ENCODE assay signal across 13 mouse cellular contexts in genomic region chr2:3089274-3089673, GRCm38 (mm10). TPM values are rescaled to one million over a fixed set of nuclear protein-coding genes. Genes with fewer than 3 reads are reported as not detected.
DNase-seq lines count a peak whose midpoint lies in the region; ATAC-seq and TF ChIP-seq lines count a peak whose summit lies in the region.
"Had no signal": no experiment of that assay in that cellular context is flagged by ENCODE, and none has a peak within 500 bp of the region (broad histone marks: within the 10 kb centered on the region; RNA-seq: fewer than 3 reads in every experiment).

No protein-coding gene starts in this region.

- DNase-seq in cerebellum, adult 8-10 months = peak; percentile 5
- no peak for DNase-seq in cerebellum, postnatal 4 days (ENCODE audit: low spot score in 2 of 2)
- peak; percentile 9 for DNase-seq in 3T3-L1 (ENCODE audit: low read depth, low spot score)
- peak; percentile 40 to 51 for DNase-seq in cerebellum, postnatal 14 days
- no peak for DNase-seq in ovary, postnatal 36 days (ENCODE audit: low spot score)
- DNase-seq: adrenal gland, postnatal 25 days; gastrocnemius, postnatal 25 days had no signal

- ATAC-seq in intestine, postnatal 0 days = no peak
- no peak for ATAC-seq in intestine, embryonic 15.5 days
- ATAC-seq in forebrain, embryonic 16.5 days = no peak
- ATAC-seq: intestine, embryonic 16.5 days; midbrain, embryonic 16.5 days had no signal

- no peak overlapping the region for H3K9ac ChIP-seq in intestine, postnatal 0 days (ENCODE audit: low read depth, low read length)
- no peak overlapping the region for H3K9ac ChIP-seq in intestine, embryonic 15.5 days
- no peak overlapping the region for H3K9ac ChIP-seq in forebrain, embryonic 16.5 days (replicated peaks; ENCODE audit: low read depth, low read length)
- H3K9ac ChIP-seq: embryonic facial prominence, embryonic 15.5 days had no signal

- no peaks in the 10 kb centered on the region for H3K9me3 ChIP-seq in intestine, postnatal 0 days (ENCODE audit: control insufficient read depth)
- H3K9me3 ChIP-seq in intestine, embryonic 15.5 days = no peaks in the 10 kb centered on the region
- no peaks in the 10 kb centered on the region for H3K9me3 ChIP-seq in forebrain, embryonic 16.5 days (ENCODE audit: control insufficient read depth, low read length)
- H3K9me3 ChIP-seq: embryonic facial prominence, embryonic 15.5 days had no signal

- H3K36me3 ChIP-seq in intestine, postnatal 0 days (ENCODE audit: control insufficient read depth, insufficient read depth) = no peaks in the 10 kb centered on the region
- no peaks in the 10 kb centered on the region for H3K36me3 ChIP-seq in intestine, embryonic 15.5 days
- no peaks in the 10 kb centered on the region for H3K36me3 ChIP-seq in forebrain, embryonic 16.5 days (ENCODE audit: control insufficient read depth, insufficient read depth)
- H3K36me3 ChIP-seq: embryonic facial prominence, embryonic 15.5 days had no signal

- no peak overlapping the region for H3K27ac ChIP-seq in intestine, postnatal 0 days (ENCODE audit: low read depth, low read length)
- H3K27ac ChIP-seq in intestine, embryonic 15.5 days = no peak overlapping the region
- no peak overlapping the region for H3K27ac ChIP-seq in forebrain, embryonic 16.5 days (ENCODE audit: low read length)
- H3K27ac ChIP-seq: embryonic facial prominence, embryonic 15.5 days had no signal

- no peaks in the 10 kb centered on the region for H3K4me1 ChIP-seq in intestine, postnatal 0 days (replicated peaks; ENCODE audit: control insufficient read depth, insufficient read depth, low read length)
- H3K4me1 ChIP-seq in intestine, embryonic 15.5 days (replicated peaks) = no peaks in the 10 kb centered on the region
- no peaks in the 10 kb centered on the region for H3K4me1 ChIP-seq in forebrain, embryonic 16.5 days (replicated peaks; ENCODE audit: control insufficient read depth, insufficient read depth, low read length)
- H3K4me1 ChIP-seq: embryonic facial prominence, embryonic 15.5 days had no signal

- TF ChIP-seq CTCF in intestine, postnatal 0 days (IDR thresholded peaks at IDR 0.05; ENCODE audit: low read depth) = peak; percentile 60

- H3K27me3 ChIP-seq in intestine, postnatal 0 days (replicated peaks; ENCODE audit: control insufficient read depth, insufficient read depth, low read length) = no peaks in the 10 kb centered on the region
- no peaks in the 10 kb centered on the region for H3K27me3 ChIP-seq in intestine, embryonic 15.5 days (replicated peaks)
- H3K27me3 ChIP-seq in forebrain, embryonic 16.5 days (replicated peaks; ENCODE audit: control insufficient read depth, insufficient read depth, low read length) = no peaks in the 10 kb centered on the region
- H3K27me3 ChIP-seq: embryonic facial prominence, embryonic 15.5 days had no signal

- H3K4me3 ChIP-seq in intestine, postnatal 0 days (ENCODE audit: low read depth, low read length) = no peak overlapping the region
- H3K4me3 ChIP-seq in intestine, embryonic 15.5 days (replicated peaks) = no peak overlapping the region
- H3K4me3 ChIP-seq in forebrain, embryonic 16.5 days (replicated peaks; ENCODE audit: low read length) = no peak overlapping the region
- H3K4me3 ChIP-seq: embryonic facial prominence, embryonic 15.5 days had no signal

- no peak overlapping the region for H3K4me2 ChIP-seq in intestine, postnatal 0 days (replicated peaks; ENCODE audit: low read depth)
- no peak overlapping the region for H3K4me2 ChIP-seq in intestine, embryonic 15.5 days (replicated peaks)
- no peak overlapping the region for H3K4me2 ChIP-seq in forebrain, embryonic 16.5 days (ENCODE audit: low read length)
- H3K4me2 ChIP-seq: embryonic facial prominence, embryonic 15.5 days had no signal

- 13% methylated on average over 1 of the region's 1 CpGs for WGBS in intestine, postnatal 0 days
- 15% methylated on average over 1 of the region's 1 CpGs for WGBS in intestine, embryonic 15.5 days
- 26% methylated on average over 1 of the region's 1 CpGs for WGBS in forebrain, embryonic 16.5 days

RNA-seq across cellular contexts. Expression of gene Fam171a1, which starts 24.8 kb away (rescaled TPM):
- 8.4 and 8.6 TPM in 2 replicates for polyA plus RNA-seq in intestine, postnatal 0 days (2015; fragmentation: Nextera tagmentation; extraction: Ambion mirVana)
- polyA plus RNA-seq in intestine, embryonic 15.5 days (2015; fragmentation: Nextera tagmentation; extraction: Ambion mirVana) = 27.5 and 28.1 TPM in 2 replicates
- polyA plus RNA-seq in forebrain, embryonic 16.5 days (2015; fragmentation: Nextera tagmentation; extraction: Ambion mirVana) = 30.8 and 32.3 TPM in 2 replicates

Comparison
In these comparisons a context has a peak if more than half of its experiments do, and no peak if none do; other contexts are left out.
1. DNase-seq: peak in cerebellum, adult 8-10 months (single experiment), 3T3-L1 (single experiment) and cerebellum, postnatal 14 days (2 of 2); none in cerebellum, postnatal 4 days (0 of 2) and ovary, postnatal 36 days (single experiment).